Mouse (Mus musculus) thymus, adult 2 months (tissue): ENCODE results near the gene 2700097O09Rik.
"Not testable (repeated sequence)": the region's sequence is repeated elsewhere in the genome, so short reads cannot be mapped to it uniquely, and the experiment has no call there.

Experiments used
- CTCF ChIP-seq: fragments of 200-500 bp; IDR thresholded peaks from 2 replicates; pipeline ENCODE4 v1.5.1; 2012; ENCODE audit warnings: mild to moderate bottlenecking, control low read depth, low read length, moderate library complexity, borderline replicate concordance; ENCODE audit not compliant: control insufficient read depth, poor library complexity, insufficient read depth; ENCODE audit errors: extremely low read depth
- POLR2A ChIP-seq: fragments of 200-500 bp; IDR thresholded peaks from 2 replicates; pipeline ENCODE4 v1.6.1; 2012; ENCODE audit warnings: mild to moderate bottlenecking, low read length, control low read depth, moderate library complexity; ENCODE audit not compliant: control insufficient read depth, poor library complexity, insufficient read depth; ENCODE audit errors: extremely low read depth

- not testable (repeated sequence) for TF ChIP-seq CTCF, POLR2A
These were observed 1.2 kb downstream of the 2700097O09Rik start for GRCm38 (mm10) chr12:55078706-55079105.
